Mouse (Mus musculus): ENCODE data around the gene Gnb1. TPM values are rescaled to one million over a fixed set of nuclear protein-coding genes. Genes with fewer than 3 reads are reported as not detected.

Gene Gnb1
- polyA plus RNA-seq, 1 experiment = 541 TPM

DNA sequence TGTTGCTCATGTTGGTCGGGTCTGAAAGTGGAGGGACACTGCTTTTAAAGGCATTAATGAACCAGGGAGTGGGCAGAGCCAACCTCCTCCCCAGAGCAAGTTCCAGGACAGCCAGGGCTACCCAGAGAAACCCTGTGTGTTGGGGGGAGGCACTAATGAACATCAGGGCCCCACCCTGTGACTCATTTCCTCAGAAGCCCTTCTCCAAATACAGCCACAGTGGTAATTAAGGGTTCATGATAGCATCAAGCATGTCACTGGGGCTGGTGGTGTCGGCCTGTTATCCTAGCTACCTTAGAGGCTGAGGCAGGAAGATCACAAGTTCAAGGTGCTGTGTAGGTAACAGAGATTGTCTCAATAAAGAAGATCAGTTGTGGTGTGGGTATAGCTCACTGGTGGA is 80.3 kb downstream of the Gnb1 start:
- Histone ChIP-seq H3K4me3 (ENCODE audit: low read depth, low read length) (no peak overlapping the region), H3K36me3 (ENCODE audit: control insufficient read depth, insufficient read depth, low read length, poor library complexity, severe bottlenecking) (no peaks in the 10 kb centered on the region), H3K4me1 (ENCODE audit: control insufficient read depth, insufficient read depth, low read length) (no peaks in the 10 kb centered on the region), H3K9me3 (replicated peaks; ENCODE audit: control insufficient read depth, insufficient read depth, low read length, poor library complexity, severe bottlenecking) (no peaks in the 10 kb centered on the region), H3K9ac (ENCODE audit: low read depth, poor library complexity, severe bottlenecking) (no peak overlapping the region), H3K27ac (ENCODE audit: insufficient read depth, low read length) (no peak overlapping the region), H3K27me3 (ENCODE audit: control insufficient read depth, insufficient read depth, low read length, poor library complexity, severe bottlenecking) (no peaks in the 10 kb centered on the region)
- TF ChIP-seq POLR2A (IDR thresholded peaks at IDR 0.05; ENCODE audit: insufficient read depth, low read length) (no peak), CTCF (IDR thresholded peaks at IDR 0.05; ENCODE audit: low read depth, low read length) (no peak), EP300 (IDR thresholded peaks at IDR 0.05; ENCODE audit: insufficient read depth, low read depth, low read length) (no peak)

DNA sequence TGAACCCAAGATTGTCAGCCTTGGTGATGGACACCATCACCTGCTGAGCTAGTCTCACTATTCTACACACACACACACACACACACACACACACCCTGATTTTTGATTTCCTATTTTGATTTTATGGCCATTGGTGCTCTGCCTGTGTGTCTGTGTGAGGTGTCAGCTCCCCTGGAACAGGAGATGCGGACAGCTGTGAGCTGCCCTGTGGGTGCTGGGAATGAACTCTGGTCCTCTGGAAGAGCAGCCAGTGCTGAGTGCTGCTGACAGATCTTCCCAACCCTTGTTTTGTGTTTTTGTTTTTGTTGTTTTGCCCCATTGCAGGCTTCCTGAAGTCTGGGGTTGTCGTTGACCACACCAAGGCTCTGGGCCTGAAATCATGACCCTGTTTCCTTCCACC is 82.0 kb downstream of the Gnb1 start:
- TF ChIP-seq CTCF (IDR thresholded peaks at IDR 0.05; ENCODE audit: low read depth, low read length) = no peak
- no peak for TF ChIP-seq EP300 (IDR thresholded peaks at IDR 0.05; ENCODE audit: insufficient read depth, low read depth, low read length)
- TF ChIP-seq POLR2A (IDR thresholded peaks at IDR 0.05; ENCODE audit: insufficient read depth, low read length) = no peak
- no peak overlapping the region for H3K9ac ChIP-seq (ENCODE audit: low read depth, poor library complexity, severe bottlenecking)
- H3K4me1 ChIP-seq (ENCODE audit: control insufficient read depth, insufficient read depth, low read length) = no peaks in the 10 kb centered on the region
- H3K27ac ChIP-seq (ENCODE audit: insufficient read depth, low read length) = no peak overlapping the region
- H3K36me3 ChIP-seq (ENCODE audit: control insufficient read depth, insufficient read depth, low read length, poor library complexity, severe bottlenecking) = no peaks in the 10 kb centered on the region
- no peaks in the 10 kb centered on the region for H3K27me3 ChIP-seq (ENCODE audit: control insufficient read depth, insufficient read depth, low read length, poor library complexity, severe bottlenecking)
- H3K9me3 ChIP-seq (replicated peaks; ENCODE audit: control insufficient read depth, insufficient read depth, low read length, poor library complexity, severe bottlenecking) = no peaks in the 10 kb centered on the region
- H3K4me3 ChIP-seq (ENCODE audit: low read depth, low read length) = no peak overlapping the region

DNA sequence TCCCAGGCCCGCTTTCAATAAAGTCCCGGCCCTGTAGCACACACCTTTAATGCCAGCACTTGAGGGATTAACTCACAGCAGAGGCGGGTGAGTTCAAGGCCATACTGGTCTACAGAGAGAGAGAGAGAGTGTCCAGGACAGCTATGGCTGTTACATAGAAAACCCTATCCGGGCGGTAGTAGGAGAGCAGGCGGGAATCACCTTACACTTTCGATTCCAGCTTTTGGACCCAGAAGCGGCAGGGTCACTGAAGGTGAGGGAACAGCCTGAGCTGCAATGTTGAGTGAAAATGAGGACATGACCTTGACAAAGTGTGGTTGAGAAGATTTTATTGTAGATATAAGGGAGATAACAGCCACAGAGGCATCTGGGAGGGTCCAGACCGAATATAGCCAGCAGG is 82.7 kb downstream of the Gnb1 start:
- no peak overlapping the region for H3K4me3 ChIP-seq (ENCODE audit: low read depth, low read length)
- H3K9ac ChIP-seq (ENCODE audit: low read depth, poor library complexity, severe bottlenecking) = no peak overlapping the region
- no peaks in the 10 kb centered on the region for H3K27me3 ChIP-seq (ENCODE audit: control insufficient read depth, insufficient read depth, low read length, poor library complexity, severe bottlenecking)
- H3K36me3 ChIP-seq (ENCODE audit: control insufficient read depth, insufficient read depth, low read length, poor library complexity, severe bottlenecking) = peaks cover 3% of the 10 kb centered on the region
- H3K27ac ChIP-seq (ENCODE audit: insufficient read depth, low read length) = no peak overlapping the region
- H3K4me1 ChIP-seq (ENCODE audit: control insufficient read depth, insufficient read depth, low read length) = no peaks in the 10 kb centered on the region
- TF ChIP-seq POLR2A (IDR thresholded peaks at IDR 0.05; ENCODE audit: insufficient read depth, low read length) (no peak), CTCF (IDR thresholded peaks at IDR 0.05; ENCODE audit: low read depth, low read length) (no peak), EP300 (IDR thresholded peaks at IDR 0.05; ENCODE audit: insufficient read depth, low read depth, low read length) (no peak)
- no peaks in the 10 kb centered on the region for H3K9me3 ChIP-seq (replicated peaks; ENCODE audit: control insufficient read depth, insufficient read depth, low read length, poor library complexity, severe bottlenecking)

DNA sequence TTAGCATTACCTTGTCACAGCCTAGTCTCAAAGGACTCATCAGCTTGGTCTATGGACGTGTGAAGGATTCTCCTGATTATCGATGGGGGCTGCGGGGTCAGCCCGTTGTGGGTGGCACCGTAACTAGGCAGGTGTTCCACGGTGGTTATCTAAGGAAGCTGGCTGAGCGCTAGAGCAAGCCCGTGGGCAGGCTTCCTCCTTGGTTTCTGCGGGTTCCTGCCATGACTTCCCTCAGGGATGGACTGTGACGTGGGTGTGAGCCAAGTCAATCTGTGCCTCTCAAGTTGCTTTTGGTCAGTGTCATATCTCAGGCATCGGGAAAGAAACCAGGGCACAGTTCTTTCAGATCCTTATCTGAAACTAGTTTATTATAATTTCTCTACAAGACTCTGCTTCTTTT is 83.8 kb downstream of the Gnb1 start:
- no peak for TF ChIP-seq POLR2A (IDR thresholded peaks at IDR 0.05; ENCODE audit: insufficient read depth, low read length)
- no peak for TF ChIP-seq EP300 (IDR thresholded peaks at IDR 0.05; ENCODE audit: insufficient read depth, low read depth, low read length)
- TF ChIP-seq CTCF (IDR thresholded peaks at IDR 0.05; ENCODE audit: low read depth, low read length) = no peak
- Histone ChIP-seq H3K4me1 (ENCODE audit: control insufficient read depth, insufficient read depth, low read length) (no peaks in the 10 kb centered on the region), H3K9me3 (replicated peaks; ENCODE audit: control insufficient read depth, insufficient read depth, low read length, poor library complexity, severe bottlenecking) (no peaks in the 10 kb centered on the region), H3K27me3 (ENCODE audit: control insufficient read depth, insufficient read depth, low read length, poor library complexity, severe bottlenecking) (no peaks in the 10 kb centered on the region), H3K4me3 (ENCODE audit: low read depth, low read length) (no peak overlapping the region), H3K36me3 (ENCODE audit: control insufficient read depth, insufficient read depth, low read length, poor library complexity, severe bottlenecking) (peaks cover 9% of the 10 kb centered on the region), H3K9ac (ENCODE audit: low read depth, poor library complexity, severe bottlenecking) (no peak overlapping the region), H3K27ac (ENCODE audit: insufficient read depth, low read length) (no peak overlapping the region)

DNA sequence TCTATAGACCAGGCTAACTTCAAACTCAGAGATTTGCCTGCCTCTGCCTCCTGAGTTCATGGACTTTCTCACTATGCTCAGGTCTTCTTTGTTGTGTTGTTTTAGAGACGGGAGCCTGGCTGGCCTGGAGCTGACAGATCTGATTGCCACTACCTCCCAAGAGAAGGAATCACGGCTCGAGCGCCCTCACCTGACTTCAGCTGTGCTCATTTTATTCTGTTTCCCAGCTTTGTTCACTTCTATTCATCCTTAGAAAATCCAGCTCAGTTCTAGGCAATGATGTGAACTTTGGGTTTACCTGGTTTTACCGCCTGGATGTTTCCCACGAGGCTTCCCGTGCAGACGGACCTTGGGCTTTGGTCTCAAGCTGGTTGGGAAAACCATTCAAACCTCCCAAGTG is 84.4 kb downstream of the Gnb1 start:
- H3K27ac ChIP-seq (ENCODE audit: insufficient read depth, low read length) = no peak overlapping the region
- no peaks in the 10 kb centered on the region for H3K27me3 ChIP-seq (ENCODE audit: control insufficient read depth, insufficient read depth, low read length, poor library complexity, severe bottlenecking)
- TF ChIP-seq EP300 (IDR thresholded peaks at IDR 0.05; ENCODE audit: insufficient read depth, low read depth, low read length) (no peak), CTCF (IDR thresholded peaks at IDR 0.05; ENCODE audit: low read depth, low read length) (no peak), POLR2A (IDR thresholded peaks at IDR 0.05; ENCODE audit: insufficient read depth, low read length) (no peak)
- H3K9ac ChIP-seq (ENCODE audit: low read depth, poor library complexity, severe bottlenecking) = no peak overlapping the region
- no peak overlapping the region for H3K4me3 ChIP-seq (ENCODE audit: low read depth, low read length)
- H3K4me1 ChIP-seq (ENCODE audit: control insufficient read depth, insufficient read depth, low read length) = no peaks in the 10 kb centered on the region
- peaks cover 9% of the 10 kb centered on the region for H3K36me3 ChIP-seq (ENCODE audit: control insufficient read depth, insufficient read depth, low read length, poor library complexity, severe bottlenecking)
- H3K9me3 ChIP-seq (replicated peaks; ENCODE audit: control insufficient read depth, insufficient read depth, low read length, poor library complexity, severe bottlenecking) = no peaks in the 10 kb centered on the region

DNA sequence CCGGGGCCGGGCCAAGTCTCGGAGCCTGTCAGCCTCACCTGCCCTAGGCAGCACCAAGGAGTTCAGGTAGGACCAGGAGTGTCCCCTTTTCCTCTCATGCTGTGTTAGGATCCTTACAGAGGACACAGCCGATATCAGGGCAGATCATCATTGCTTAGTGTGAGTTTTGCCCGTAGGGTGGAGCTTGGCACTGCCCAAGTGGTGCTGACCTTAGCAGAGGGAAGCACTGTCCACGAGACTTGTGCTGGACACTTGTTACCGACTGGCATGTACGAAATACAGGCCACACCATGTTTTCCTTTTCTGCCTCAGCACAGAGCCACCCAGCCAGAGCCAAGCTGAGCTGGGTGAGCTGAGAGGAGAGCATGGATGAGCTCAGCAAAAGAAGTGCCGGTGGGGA is 86.0 kb downstream of the Gnb1 start:
- Histone ChIP-seq H3K27ac (ENCODE audit: insufficient read depth, low read length) (no peak overlapping the region), H3K4me3 (ENCODE audit: low read depth, low read length) (no peak overlapping the region), H3K4me1 (ENCODE audit: control insufficient read depth, insufficient read depth, low read length) (no peaks in the 10 kb centered on the region), H3K36me3 (ENCODE audit: control insufficient read depth, insufficient read depth, low read length, poor library complexity, severe bottlenecking) (peaks cover 9% of the 10 kb centered on the region), H3K27me3 (ENCODE audit: control insufficient read depth, insufficient read depth, low read length, poor library complexity, severe bottlenecking) (no peaks in the 10 kb centered on the region), H3K9ac (ENCODE audit: low read depth, poor library complexity, severe bottlenecking) (no peak overlapping the region), H3K9me3 (replicated peaks; ENCODE audit: control insufficient read depth, insufficient read depth, low read length, poor library complexity, severe bottlenecking) (no peaks in the 10 kb centered on the region)
- TF ChIP-seq CTCF (IDR thresholded peaks at IDR 0.05; ENCODE audit: low read depth, low read length) (no peak), POLR2A (IDR thresholded peaks at IDR 0.05; ENCODE audit: insufficient read depth, low read length) (no peak), EP300 (IDR thresholded peaks at IDR 0.05; ENCODE audit: insufficient read depth, low read depth, low read length) (no peak)
